Mouse (Mus musculus): Measurements from ENCODE around the gene Psg17.

- TF ChIP-seq CTCF (IDR thresholded peaks at IDR 0.05; ENCODE audit: low read depth, low read length) (no peak), POLR2A (IDR thresholded peaks at IDR 0.05; ENCODE audit: extremely low read depth, insufficient read depth, low read length) (no peak)
Observed at GRCm38 (mm10) chr7:18832298-18832697, 10.9 kb upstream of the Psg17 start.
